Mouse (Mus musculus) mature B cell (primary cell): ENCODE data around the gene Fer1l4.

Source experiments
- in situ Hi-C: fragments of 300-500 bp; cut with MboI; formaldehyde crosslinking; loops from 2 replicates; pipeline ENCODE4 v1.14.3; 2019

The Fer1l4 gene

GRCm38 (mm10) chr2:156052816-156053215 lies at the start of gene Fer1l4:
Gene Fer1l4 (minus strand): TSS chr2:156052947.
- in situ Hi-C loops: no loop called here

GRCm38 (mm10) chr2:156091926-156092325 lies 39.2 kb upstream of the Fer1l4 start:
- in situ Hi-C loops: no loop called here

- in situ Hi-C loops: no loop called here
Measured at GRCm38 (mm10) chr2:156089799-156090198, 37.1 kb upstream of the Fer1l4 start.

GRCm38 (mm10) chr2:156087391-156088110 lies 34.8 kb upstream of the Fer1l4 start:
- in situ Hi-C loops: no loop called here

- in situ Hi-C loops: no loop called here
Measured at GRCm38 (mm10) chr2:156084541-156084940, 31.8 kb upstream of the Fer1l4 start.

GRCm38 (mm10) chr2:156080391-156080790 lies 27.6 kb upstream of the Fer1l4 start:
- in situ Hi-C loops: no loop called here

- in situ Hi-C loops: no loop called here
Measured at GRCm38 (mm10) chr2:156079674-156080073, 26.9 kb upstream of the Fer1l4 start.

- in situ Hi-C loops: no loop called here
Measured at GRCm38 (mm10) chr2:156079183-156079560, 26.4 kb upstream of the Fer1l4 start.

- in situ Hi-C loops: no loop called here
Measured at GRCm38 (mm10) chr2:156078421-156079182, 25.9 kb upstream of the Fer1l4 start.

GRCm38 (mm10) chr2:156077461-156077860 lies 24.7 kb upstream of the Fer1l4 start:
- in situ Hi-C loops: no loop called here

- in situ Hi-C loops: no loop called here
Measured at GRCm38 (mm10) chr2:156073725-156074124, 21.0 kb upstream of the Fer1l4 start.

GRCm38 (mm10) chr2:156071236-156071635 lies 18.5 kb upstream of the Fer1l4 start:
- in situ Hi-C loops: no loop called here

GRCm38 (mm10) chr2:156067916-156068315 lies 15.2 kb upstream of the Fer1l4 start:
- in situ Hi-C loops: no loop called here

GRCm38 (mm10) chr2:156066126-156066525 lies 13.4 kb upstream of the Fer1l4 start:
- in situ Hi-C loops: no loop called here

GRCm38 (mm10) chr2:156065099-156066041 lies 12.6 kb upstream of the Fer1l4 start, which contains the start of gene Spag4:
Gene Spag4 (plus strand): TSS chr2:156065175.
- in situ Hi-C loops: no loop called here

GRCm38 (mm10) chr2:156047929-156048328 lies 4.8 kb downstream of the Fer1l4 start:
- in situ Hi-C loops: no loop called here

- in situ Hi-C loops: no loop called here
Measured at GRCm38 (mm10) chr2:156042903-156043302, 9.8 kb downstream of the Fer1l4 start.

- in situ Hi-C loops: no loop called here
Measured at GRCm38 (mm10) chr2:156039390-156039789, 13.4 kb downstream of the Fer1l4 start.

GRCm38 (mm10) chr2:156025482-156025881 lies 27.3 kb downstream of the Fer1l4 start:
- in situ Hi-C loops: no loop called here

- in situ Hi-C loops: no loop called here
Measured at GRCm38 (mm10) chr2:156021765-156022164, 31.0 kb downstream of the Fer1l4 start.

GRCm38 (mm10) chr2:156021219-156021618 lies 31.5 kb downstream of the Fer1l4 start:
- in situ Hi-C loops: no loop called here

- in situ Hi-C loops: no loop called here
Measured at GRCm38 (mm10) chr2:156018106-156018505, 34.6 kb downstream of the Fer1l4 start.
